Mouse (Mus musculus) olfactory bulb, adult 2 months (tissue): ENCODE data around the gene Gapdhs. TPM values are rescaled to one million over a fixed set of nuclear protein-coding genes. Genes with fewer than 3 reads are reported as not detected.

ENCODE experiments used
- H3K27ac ChIP-seq: fragments of 200-500 bp; 2 replicates; pipeline ENCODE4 v1.5.1; 2012; ENCODE audit warnings: low read depth, low read length; ENCODE audit not compliant: insufficient read depth
- H3K4me1 ChIP-seq: fragments of 200-500 bp; 2 replicates; pipeline ENCODE4 v1.6.1; 2012; ENCODE audit warnings: low read length; ENCODE audit not compliant: control insufficient read depth, insufficient read depth
- H3K4me3 ChIP-seq: fragments of 200-500 bp; 2 replicates; pipeline ENCODE4 v1.5.1; 2012; ENCODE audit warnings: mild to moderate bottlenecking, low read depth, low read length, moderate library complexity; ENCODE audit not compliant: insufficient read depth
- CTCF ChIP-seq: fragments of 200-500 bp; IDR thresholded peaks from 2 replicates; pipeline ENCODE4 v1.5.1; 2012; ENCODE audit warnings: low read depth, mild to moderate bottlenecking, low read length, moderate library complexity; ENCODE audit not compliant: insufficient read depth
- POLR2A ChIP-seq: fragments of 200-500 bp; IDR thresholded peaks from 2 replicates; pipeline ENCODE4 v1.6.1; 2012; ENCODE audit warnings: mild to moderate bottlenecking, low read depth, low read length, moderate library complexity; ENCODE audit not compliant: insufficient read depth
- WGBS: fragments of 180-500 bp; shearing (Covaris S2); methylation state at CpG from one replicate; pipeline ENCODE4 v1.1.7; 2018; 5-methylcytosine and 5-hydroxymethylcytosine counted together
- polyA plus RNA-seq: library from polyadenylated mRNA; stranded (reverse); fragments of >200 nt; gene quantifications from 2 replicates; pipeline ENCODE4 v1.2.4, GENCODE M21; 2012; ENCODE audit warnings: low replicate concordance; ENCODE audit not compliant: missing spikeins, insufficient read depth, insufficient read length

Gene Gapdhs
- polyA plus RNA-seq, 1 experiment, result not detected

- no peak for TF ChIP-seq CTCF
- TF ChIP-seq POLR2A, result no peak
- peaks cover 13% of the 10 kb centered on the region for H3K4me1 ChIP-seq
- 72% methylated on average over 7 of the region's 7 CpGs for WGBS
Measured at GRCm38 (mm10) chr7:30777081-30777579, 33.6 kb upstream of the Gapdhs start.

GRCm38 (mm10) chr7:30776104-30776503 lies 32.6 kb upstream of the Gapdhs start:
- no peak for TF ChIP-seq POLR2A
- TF ChIP-seq CTCF, result no peak
- 58% methylated on average over 9 of the region's 9 CpGs for WGBS

More at GRCm38 (mm10) chr7:30777081-30777579, 33.6 kb upstream of the Gapdhs start:
- Histone ChIP-seq H3K27ac (no peak overlapping the region), H3K4me3 (no peak overlapping the region)

GRCm38 (mm10) chr7:30769236-30769635 lies 25.8 kb upstream of the Gapdhs start:
- Histone ChIP-seq H3K4me3 (no peak overlapping the region), H3K27ac (no peak overlapping the region), H3K4me1 (peaks cover 2% of the 10 kb centered on the region; the same call in 1 of the 2 replicates)
- WGBS, result 47% methylated on average over 9 of the region's 9 CpGs
- TF ChIP-seq POLR2A (no peak), CTCF (no peak)

More at GRCm38 (mm10) chr7:30776104-30776503, 32.6 kb upstream of the Gapdhs start:
- Histone ChIP-seq H3K27ac (no peak overlapping the region), H3K4me1 (peaks cover 13% of the 10 kb centered on the region), H3K4me3 (no peak overlapping the region)

- Histone ChIP-seq H3K4me3 (no peak overlapping the region), H3K4me1 (peaks cover 2% of the 10 kb centered on the region; the same call in 1 of the 2 replicates), H3K27ac (no peak overlapping the region)
- TF ChIP-seq CTCF (no peak), POLR2A (no peak)
- WGBS, result 85% methylated on average over 4 of the region's 4 CpGs
Measured at GRCm38 (mm10) chr7:30766408-30766807, 22.9 kb upstream of the Gapdhs start.

GRCm38 (mm10) chr7:30765173-30765572 lies 21.7 kb upstream of the Gapdhs start:
- Histone ChIP-seq H3K4me3 (no peak overlapping the region), H3K27ac (no peak overlapping the region), H3K4me1 (peaks cover 2% of the 10 kb centered on the region; the same call in 1 of the 2 replicates)
- 41% methylated on average over 11 of the region's 11 CpGs for WGBS
- TF ChIP-seq CTCF, result no peak
- TF ChIP-seq POLR2A, result no peak

- 50% methylated on average over 5 of the region's 5 CpGs for WGBS
- H3K27ac ChIP-seq, result no peak within 1 kb of the TSS
- no peak for TF ChIP-seq CTCF
- no peak for TF ChIP-seq POLR2A
- peaks cover 2% of the 10 kb centered on the region; the same call in 1 of the 2 replicates for H3K4me1 ChIP-seq
- H3K4me3 ChIP-seq, result no peak within 1 kb of the TSS
Measured at GRCm38 (mm10) chr7:30763456-30763855, 20.0 kb upstream of the Gapdhs start, which contains the start of gene Dmkn. TSS of gene Dmkn (plus strand) at chr7:30763756.

GRCm38 (mm10) chr7:30761769-30762352 lies 18.4 kb upstream of the Gapdhs start:
- WGBS, result 82% methylated on average over 4 of the region's 4 CpGs
- H3K4me3 ChIP-seq, result no peak overlapping the region
- no peak overlapping the region for H3K27ac ChIP-seq
- TF ChIP-seq POLR2A, result no peak
- no peak for TF ChIP-seq CTCF
- peaks cover 2% of the 10 kb centered on the region; the same call in 1 of the 2 replicates for H3K4me1 ChIP-seq

GRCm38 (mm10) chr7:30758853-30759252 lies 15.4 kb upstream of the Gapdhs start:
- no peak overlapping the region for H3K27ac ChIP-seq
- H3K4me1 ChIP-seq, result no peaks in the 10 kb centered on the region
- no peak overlapping the region for H3K4me3 ChIP-seq
- TF ChIP-seq POLR2A, result no peak
- WGBS, result 55% methylated on average over 4 of the region's 4 CpGs

GRCm38 (mm10) chr7:30757001-30757400 lies 13.5 kb upstream of the Gapdhs start:
- 79% methylated on average over 3 of the region's 3 CpGs for WGBS
- TF ChIP-seq CTCF, result no peak
- TF ChIP-seq POLR2A, result no peak
- Histone ChIP-seq H3K27ac (no peak overlapping the region), H3K4me1 (peaks cover 6% of the 10 kb centered on the region), H3K4me3 (no peak overlapping the region)
